Mouse (Mus musculus) lung, embryonic 16.5 days (tissue): ENCODE results near the gene Gab2. TPM values are rescaled to one million over a fixed set of nuclear protein-coding genes. Genes with fewer than 3 reads are reported as not detected.

Experiments used
- ATAC-seq: fragments of 200-750 bp; cut with Nextera tagmentation; 2 replicates; pipeline ENCODE4 v1.8.0; 2017; ENCODE audit warnings: low read depth, mild to moderate bottlenecking, moderate library complexity
- H3K27ac ChIP-seq: fragments of 300-500 bp; sonication (generic); 2 replicates; pipeline ENCODE4 v1.5.1; 2014; ENCODE audit warnings: mild to moderate bottlenecking, control low read depth, low read length
- H3K27me3 ChIP-seq: fragments of 300-500 bp; sonication (generic); 2 replicates; pipeline ENCODE4 v1.6.1; 2014; ENCODE audit warnings: low read depth, low read length, mixed read lengths; ENCODE audit not compliant: control insufficient read depth, insufficient read depth
- H3K36me3 ChIP-seq: fragments of 300-500 bp; sonication (generic); 2 replicates; pipeline ENCODE4 v1.6.1; 2014; ENCODE audit warnings: low read length; ENCODE audit not compliant: control insufficient read depth, insufficient read depth
- H3K4me1 ChIP-seq: fragments of 300-500 bp; sonication (generic); replicated peaks from 2 replicates; pipeline ENCODE4 v1.6.1; 2014; ENCODE audit warnings: low read length, mixed read lengths; ENCODE audit not compliant: control insufficient read depth, insufficient read depth
- H3K4me2 ChIP-seq: fragments of 300-500 bp; sonication (generic); 2 replicates; pipeline ENCODE4 v1.6.1; 2014; ENCODE audit warnings: low read depth, low read length, control low read depth
- H3K4me3 ChIP-seq: fragments of 300-500 bp; sonication (generic); 2 replicates; pipeline ENCODE4 v1.5.1; 2014; ENCODE audit warnings: mild to moderate bottlenecking, low read length, control low read depth
- H3K9ac ChIP-seq: fragments of 300-500 bp; sonication (generic); 2 replicates; pipeline ENCODE4 v1.6.1; 2014; ENCODE audit warnings: low read length, control low read depth
- H3K9me3 ChIP-seq: fragments of 300-500 bp; sonication (generic); 2 replicates; pipeline ENCODE4 v1.6.1; 2016; ENCODE audit warnings: low read length; ENCODE audit not compliant: control insufficient read depth
- WGBS: fragments of 180-500 bp; shearing (Covaris S2); extraction: QIAGEN DNeasy Blood & Tissue Kit; methylation state at CpG from one replicate; pipeline ENCODE4 v1.1.7; 2014; 5-methylcytosine and 5-hydroxymethylcytosine counted together
- polyA plus RNA-seq: library from polyadenylated mRNA; unstranded; fragments of >200 nt; fragmentation: Nextera tagmentation; extraction: Ambion mirVana; gene quantifications from 2 replicates; pipeline ENCODE4 v1.2.1, GENCODE M21; 2015

Gab2 gene
- polyA plus RNA-seq, 1 experiment from 2014 or later = 8.9 TPM

GRCm38 (mm10) chr7:97270367-97270766, 189.0 kb downstream of the Gab2 start:
- H3K9ac ChIP-seq = no peak overlapping the region
- no peak for ATAC-seq
- H3K36me3 ChIP-seq = no peaks in the 10 kb centered on the region
- no peak overlapping the region for H3K27ac ChIP-seq
- H3K4me3 ChIP-seq = no peak overlapping the region
- no peaks in the 10 kb centered on the region for H3K4me1 ChIP-seq
- no peaks in the 10 kb centered on the region for H3K9me3 ChIP-seq
- no peak overlapping the region for H3K4me2 ChIP-seq
- H3K27me3 ChIP-seq = no peaks in the 10 kb centered on the region

GRCm38 (mm10) chr7:97271068-97271467, 189.7 kb downstream of the Gab2 start:
- H3K36me3 ChIP-seq = no peaks in the 10 kb centered on the region
- no peak overlapping the region for H3K4me3 ChIP-seq
- H3K4me1 ChIP-seq = no peaks in the 10 kb centered on the region
- 71% methylated on average over 1 of the region's 1 CpGs for WGBS
- ATAC-seq = no peak
- no peak overlapping the region for H3K27ac ChIP-seq
- no peak overlapping the region for H3K9ac ChIP-seq
- H3K27me3 ChIP-seq = no peaks in the 10 kb centered on the region
- no peaks in the 10 kb centered on the region for H3K9me3 ChIP-seq
- no peak overlapping the region for H3K4me2 ChIP-seq

GRCm38 (mm10) chr7:97296986-97297385, 215.6 kb downstream of the Gab2 start:
- Histone ChIP-seq H3K27me3 (no peaks in the 10 kb centered on the region), H3K4me2 (no peak overlapping the region), H3K27ac (no peak overlapping the region), H3K9ac (no peak overlapping the region), H3K36me3 (peaks cover 4% of the 10 kb centered on the region; the same call in 1 of the 2 replicates), H3K9me3 (no peaks in the 10 kb centered on the region), H3K4me3 (no peak overlapping the region), H3K4me1 (no peaks in the 10 kb centered on the region)
- ATAC-seq = no peak
- WGBS = 45% methylated on average over 2 of the region's 2 CpGs

DNA sequence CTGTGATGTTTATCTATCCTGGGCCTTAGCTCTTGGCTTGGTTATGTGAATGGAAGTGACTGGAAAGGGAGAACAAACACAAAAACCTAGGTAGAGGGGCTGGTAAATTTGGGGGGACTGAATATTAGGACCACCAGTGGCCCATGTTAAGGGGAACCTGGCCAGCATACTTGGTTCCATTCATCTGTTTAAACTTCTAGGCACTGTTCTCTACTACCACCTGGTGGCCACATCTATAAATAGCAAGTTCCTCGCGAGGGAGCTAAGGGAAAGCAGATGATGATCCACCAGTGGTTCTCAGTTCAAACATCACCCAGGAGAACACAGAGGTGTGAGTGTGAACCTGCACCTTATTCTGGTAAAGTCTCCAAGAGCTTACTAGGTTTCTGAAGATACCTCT, 216.1 kb downstream of the Gab2 start:
- 0% methylated on average over 2 of the region's 2 CpGs for WGBS
- no peaks in the 10 kb centered on the region for H3K9me3 ChIP-seq
- H3K27me3 ChIP-seq = no peaks in the 10 kb centered on the region
- peaks cover 4% of the 10 kb centered on the region; the same call in 1 of the 2 replicates for H3K36me3 ChIP-seq
- H3K9ac ChIP-seq = no peak overlapping the region
- peak; percentile 12; the same call in 1 of the 2 replicates for ATAC-seq
- no peak overlapping the region for H3K4me2 ChIP-seq
- no peak overlapping the region for H3K27ac ChIP-seq
- H3K4me3 ChIP-seq = no peak overlapping the region
- H3K4me1 ChIP-seq = no peaks in the 10 kb centered on the region

DNA sequence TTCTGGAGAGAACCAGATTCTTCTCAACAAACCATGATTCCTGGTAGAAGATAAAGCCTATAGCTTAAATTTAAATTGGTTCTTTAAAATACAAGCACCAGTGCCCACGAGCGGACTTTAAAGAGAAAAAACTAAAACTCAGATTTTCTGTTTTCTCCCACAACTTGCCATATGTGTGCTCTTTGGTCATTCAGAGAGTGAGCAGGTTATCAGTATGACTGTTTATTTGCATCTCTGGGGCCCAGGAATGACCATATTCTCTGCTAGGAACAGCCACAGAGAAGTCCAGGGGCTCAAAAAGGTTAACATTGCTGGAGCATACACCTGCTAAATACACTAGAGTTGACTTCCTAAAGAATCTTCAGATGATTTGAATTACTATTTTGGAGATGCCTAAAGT, 216.9 kb downstream of the Gab2 start:
- no peak overlapping the region for H3K27ac ChIP-seq
- 86% methylated on average over 2 of the region's 2 CpGs for WGBS
- H3K4me2 ChIP-seq = no peak overlapping the region
- no peak overlapping the region for H3K9ac ChIP-seq
- H3K36me3 ChIP-seq = peaks cover 6% of the 10 kb centered on the region; the same call in 1 of the 2 replicates
- no peaks in the 10 kb centered on the region for H3K9me3 ChIP-seq
- no peaks in the 10 kb centered on the region for H3K27me3 ChIP-seq
- H3K4me1 ChIP-seq = no peaks in the 10 kb centered on the region
- no peak overlapping the region for H3K4me3 ChIP-seq
- ATAC-seq = no peak

DNA sequence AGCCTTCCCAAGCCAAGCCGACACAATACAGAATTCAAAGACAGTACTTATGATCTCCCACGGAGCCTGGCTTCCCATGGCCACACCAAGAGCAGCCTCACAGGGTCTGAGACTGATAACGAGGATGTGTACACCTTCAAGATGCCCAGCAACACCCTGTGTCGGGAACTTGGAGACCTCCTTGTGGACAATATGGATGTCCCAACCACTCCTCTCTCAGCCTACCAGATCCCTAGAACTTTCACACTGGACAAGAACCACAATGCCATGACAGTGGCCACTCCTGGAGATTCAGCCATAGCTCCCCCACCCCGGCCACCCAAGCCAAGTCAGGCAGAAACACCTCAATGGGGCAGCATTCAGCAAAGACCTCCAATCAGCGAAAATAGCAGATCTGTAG, 217.6 kb downstream of the Gab2 start:
- Histone ChIP-seq H3K27me3 (no peaks in the 10 kb centered on the region), H3K4me1 (no peaks in the 10 kb centered on the region), H3K4me2 (no peak overlapping the region), H3K36me3 (peaks cover 7% of the 10 kb centered on the region; the same call in 1 of the 2 replicates), H3K9ac (no peak overlapping the region), H3K4me3 (no peak overlapping the region), H3K27ac (no peak overlapping the region), H3K9me3 (no peaks in the 10 kb centered on the region)
- no peak for ATAC-seq
- 87% methylated on average over 6 of the region's 6 CpGs for WGBS

DNA sequence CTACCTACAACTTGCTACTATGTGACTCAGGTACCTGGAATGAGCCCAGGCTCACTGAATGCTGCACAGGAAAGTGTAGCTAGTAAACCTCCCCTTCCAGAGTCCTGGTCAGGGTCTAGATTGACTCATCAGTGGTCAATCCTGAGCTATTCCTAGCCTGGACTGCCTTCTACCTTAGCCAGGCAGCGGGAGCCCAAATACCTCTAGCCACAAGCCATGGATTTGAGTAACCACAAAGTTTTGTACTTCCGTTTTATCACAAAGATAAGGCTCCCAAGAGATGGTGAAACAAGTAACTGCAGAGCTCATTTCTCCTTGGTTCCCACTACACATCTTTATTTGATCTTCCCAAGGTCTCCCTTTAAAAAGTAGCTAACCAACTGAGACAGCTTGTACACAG, 219.5 kb downstream of the Gab2 start:
- Histone ChIP-seq H3K9ac (no peak overlapping the region), H3K9me3 (no peaks in the 10 kb centered on the region), H3K36me3 (peaks cover 7% of the 10 kb centered on the region; the same call in 1 of the 2 replicates), H3K27me3 (no peaks in the 10 kb centered on the region), H3K4me2 (no peak overlapping the region), H3K4me1 (no peaks in the 10 kb centered on the region), H3K27ac (no peak overlapping the region), H3K4me3 (no peak overlapping the region)
- no peak for ATAC-seq
- WGBS = 72% methylated on average over 2 of the region's 2 CpGs

GRCm38 (mm10) chr7:97301321-97301720, 219.9 kb downstream of the Gab2 start:
- Histone ChIP-seq H3K4me2 (no peak overlapping the region), H3K27me3 (no peaks in the 10 kb centered on the region), H3K4me1 (no peaks in the 10 kb centered on the region), H3K4me3 (no peak overlapping the region), H3K9me3 (no peaks in the 10 kb centered on the region), H3K27ac (no peak overlapping the region), H3K9ac (no peak overlapping the region), H3K36me3 (peaks cover 7% of the 10 kb centered on the region; the same call in 1 of the 2 replicates)
- ATAC-seq = no peak
- 88% methylated on average over 8 of the region's 8 CpGs for WGBS

DNA sequence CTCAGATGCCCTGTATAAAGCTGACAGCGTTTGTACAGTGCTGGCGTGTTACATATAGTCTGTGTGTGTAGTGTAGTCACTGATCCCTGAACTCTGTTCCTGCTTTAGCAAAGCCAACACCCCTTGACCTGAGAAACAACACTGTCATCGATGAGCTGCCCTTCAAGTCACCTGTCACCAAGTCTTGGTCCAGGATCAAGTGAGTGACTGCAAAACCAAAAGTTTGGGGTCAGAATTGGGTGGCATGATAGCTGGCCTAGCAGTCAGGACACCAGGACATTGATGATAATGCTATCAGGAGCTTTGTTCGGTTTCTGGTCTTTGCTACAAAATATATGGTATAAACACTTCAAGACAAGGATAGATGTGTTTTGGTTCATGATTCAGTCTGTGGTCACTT, 220.9 kb downstream of the Gab2 start:
- Histone ChIP-seq H3K36me3 (peaks cover 7% of the 10 kb centered on the region; the same call in 1 of the 2 replicates), H3K9me3 (no peaks in the 10 kb centered on the region), H3K27me3 (no peaks in the 10 kb centered on the region), H3K4me2 (no peak overlapping the region), H3K9ac (no peak overlapping the region), H3K4me1 (no peaks in the 10 kb centered on the region), H3K4me3 (no peak overlapping the region), H3K27ac (no peak overlapping the region)
- 74% methylated on average over 4 of the region's 4 CpGs for WGBS
- no peak for ATAC-seq

- Histone ChIP-seq H3K4me3 (no peak overlapping the region), H3K9ac (no peak overlapping the region), H3K36me3 (peaks cover 11% of the 10 kb centered on the region; the same call in 1 of the 2 replicates), H3K27ac (no peak overlapping the region), H3K27me3 (no peaks in the 10 kb centered on the region), H3K9me3 (no peaks in the 10 kb centered on the region), H3K4me2 (no peak overlapping the region), H3K4me1 (no peaks in the 10 kb centered on the region)
- no peak for ATAC-seq
- WGBS = 76% methylated on average over 4 of the region's 4 CpGs
These were observed 221.5 kb downstream of the Gab2 start for GRCm38 (mm10) chr7:97302876-97303275.
